Mouse (Mus musculus): ENCODE results near the gene Hbq1b. TPM values are rescaled to one million over a fixed set of nuclear protein-coding genes. Genes with fewer than 3 reads are reported as not detected.
"Not testable (repeated sequence)": the region's sequence is repeated elsewhere in the genome, so short reads cannot be mapped to it uniquely, and the experiment has no call there.

The Hbq1b gene
- polyA plus RNA-seq, 1 experiment from 2014 or later = 5.8 TPM

DNA sequence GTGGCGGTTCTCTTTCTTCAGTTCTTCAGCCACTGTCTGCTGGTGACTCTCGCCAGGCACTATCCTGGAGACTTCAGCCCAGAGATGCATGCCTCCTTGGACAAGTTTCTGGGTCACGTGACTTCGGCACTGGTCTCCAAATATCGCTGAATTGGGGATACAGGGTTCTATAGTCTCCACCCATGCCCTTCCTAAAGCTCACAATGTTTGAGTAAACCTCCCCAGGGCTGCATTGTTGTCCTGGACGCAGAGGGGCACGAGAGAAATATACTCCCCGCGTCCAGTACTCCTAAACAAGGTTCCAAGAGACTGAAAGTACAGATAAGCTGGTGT, 694 bp downstream of the Hbq1b start:
- Histone ChIP-seq H3K9ac (ENCODE audit: low read length) (no peak overlapping the region), H3K4me1 (replicated peaks; ENCODE audit: control insufficient read depth, insufficient read depth, low read length) (no peaks in the 10 kb centered on the region; the same call in 1 of the 2 replicates), H3K4me3 (ENCODE audit: low read depth, low read length) (no peak overlapping the region), H3K36me3 (ENCODE audit: control insufficient read depth, insufficient read depth, low read length) (no peaks in the 10 kb centered on the region), H3K27me3 (ENCODE audit: control insufficient read depth, insufficient read depth, low read length) (no peaks in the 10 kb centered on the region), H3K4me2 (ENCODE audit: low read depth, low read length, severe bottlenecking) (no peak overlapping the region), H3K27ac (ENCODE audit: low read depth, low read length) (no peak overlapping the region), H3K9me3 (ENCODE audit: control insufficient read depth, low read length) (no peaks in the 10 kb centered on the region)
- DNase-seq (ENCODE audit: low spot score) (no peak), ATAC-seq (replicated peaks; ENCODE audit: low FRiP score) (no peak)
- 74% methylated on average over 9 of the region's 9 CpGs for WGBS

DNA sequence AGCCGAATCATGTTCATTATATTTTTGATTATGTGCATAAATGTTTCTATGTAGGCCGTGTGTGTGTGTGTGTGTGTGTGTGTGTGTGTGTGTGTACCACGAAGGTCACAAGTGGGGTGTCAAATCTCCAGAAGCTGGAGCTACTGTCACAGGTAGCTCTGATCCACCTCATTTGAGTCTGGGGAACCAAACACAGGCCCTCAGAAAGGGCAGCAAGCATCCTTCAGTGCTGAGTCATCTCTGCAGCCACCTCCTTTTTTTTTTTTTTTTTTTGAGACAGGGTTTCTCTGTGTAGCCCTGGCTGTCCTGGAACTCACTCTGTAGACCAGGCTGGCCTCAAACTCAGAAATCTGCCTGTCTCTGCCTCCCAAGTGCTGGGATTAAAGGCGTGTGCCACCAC, 6.1 kb downstream of the Hbq1b start:
- H3K4me2 ChIP-seq (ENCODE audit: low read depth, low read length, severe bottlenecking); H3K4me1 ChIP-seq (replicated peaks; ENCODE audit: control insufficient read depth, insufficient read depth, low read length); H3K4me3 ChIP-seq (ENCODE audit: low read depth, low read length); H3K9ac ChIP-seq (ENCODE audit: low read length); ATAC-seq (replicated peaks; ENCODE audit: low FRiP score); H3K36me3 ChIP-seq (ENCODE audit: control insufficient read depth, insufficient read depth, low read length); H3K9me3 ChIP-seq (ENCODE audit: control insufficient read depth, low read length); H3K27ac ChIP-seq (ENCODE audit: low read depth, low read length); H3K27me3 ChIP-seq (ENCODE audit: control insufficient read depth, insufficient read depth, low read length); DNase-seq (ENCODE audit: low spot score): not testable (repeated sequence)
- WGBS = 84% methylated on average over 4 of the region's 4 CpGs

DNA sequence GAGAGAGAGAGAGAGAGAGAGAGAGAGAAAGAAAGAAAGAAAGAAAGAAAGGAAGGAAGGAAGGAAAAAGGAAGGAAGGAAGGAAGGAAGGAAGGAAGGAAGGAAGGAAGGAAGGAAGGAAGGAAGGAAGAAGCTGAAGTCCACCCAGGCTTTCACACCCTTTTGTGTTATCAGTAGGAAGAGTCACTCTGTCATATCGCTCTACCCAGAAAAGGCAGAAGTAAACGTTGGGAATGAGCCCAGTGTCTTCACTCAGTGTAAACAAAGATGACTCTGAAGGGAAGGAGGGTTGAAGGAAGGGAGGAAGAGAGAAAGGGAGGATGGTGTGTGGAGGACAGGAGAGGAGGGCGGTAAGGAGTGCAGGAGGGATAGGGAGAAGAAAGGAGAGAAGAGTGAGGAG, 6.7 kb downstream of the Hbq1b start:
- not testable (repeated sequence) for H3K4me2 ChIP-seq (ENCODE audit: low read depth, low read length, severe bottlenecking); H3K27ac ChIP-seq (ENCODE audit: low read depth, low read length); H3K27me3 ChIP-seq (ENCODE audit: control insufficient read depth, insufficient read depth, low read length); H3K36me3 ChIP-seq (ENCODE audit: control insufficient read depth, insufficient read depth, low read length); H3K9me3 ChIP-seq (ENCODE audit: control insufficient read depth, low read length); H3K4me3 ChIP-seq (ENCODE audit: low read depth, low read length); ATAC-seq (replicated peaks; ENCODE audit: low FRiP score); H3K4me1 ChIP-seq (replicated peaks; ENCODE audit: control insufficient read depth, insufficient read depth, low read length); DNase-seq (ENCODE audit: low spot score); H3K9ac ChIP-seq (ENCODE audit: low read length)
- WGBS = 69% methylated on average over 3 of the region's 3 CpGs

DNA sequence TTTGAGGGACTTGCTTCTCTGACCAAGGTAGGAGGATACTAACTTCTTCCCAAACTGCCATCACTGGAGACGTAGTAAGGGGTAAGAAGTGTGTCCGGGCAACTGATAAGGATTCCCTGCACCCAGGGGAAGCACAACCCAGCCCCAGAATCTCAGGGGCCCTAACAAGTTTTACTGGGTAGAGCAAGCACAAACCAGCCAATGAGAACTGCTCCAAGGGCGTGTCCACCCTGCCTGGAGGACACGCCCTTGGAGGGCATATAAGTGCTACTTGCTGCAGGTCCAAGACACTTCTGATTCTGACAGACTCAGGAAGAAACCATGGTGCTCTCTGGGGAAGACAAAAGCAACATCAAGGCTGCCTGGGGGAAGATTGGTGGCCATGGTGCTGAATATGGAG, 9.4 kb downstream of the Hbq1b start, which contains the start of gene Hba-a2:
Hba-a2 (plus strand) TSS at position 287 of the 400 bp plus-strand sequence.
- H3K4me2 ChIP-seq (ENCODE audit: low read depth, low read length, severe bottlenecking); H3K27me3 ChIP-seq (ENCODE audit: control insufficient read depth, insufficient read depth, low read length); H3K36me3 ChIP-seq (ENCODE audit: control insufficient read depth, insufficient read depth, low read length); H3K9me3 ChIP-seq (ENCODE audit: control insufficient read depth, low read length); H3K4me1 ChIP-seq (replicated peaks; ENCODE audit: control insufficient read depth, insufficient read depth, low read length); H3K4me3 ChIP-seq (ENCODE audit: low read depth, low read length); H3K9ac ChIP-seq (ENCODE audit: low read length); ATAC-seq (replicated peaks; ENCODE audit: low FRiP score); DNase-seq (ENCODE audit: low spot score); H3K27ac ChIP-seq (ENCODE audit: low read depth, low read length): not testable (repeated sequence)
- WGBS = no CpG with 5 or more reads among the region's 4 CpGs

DNA sequence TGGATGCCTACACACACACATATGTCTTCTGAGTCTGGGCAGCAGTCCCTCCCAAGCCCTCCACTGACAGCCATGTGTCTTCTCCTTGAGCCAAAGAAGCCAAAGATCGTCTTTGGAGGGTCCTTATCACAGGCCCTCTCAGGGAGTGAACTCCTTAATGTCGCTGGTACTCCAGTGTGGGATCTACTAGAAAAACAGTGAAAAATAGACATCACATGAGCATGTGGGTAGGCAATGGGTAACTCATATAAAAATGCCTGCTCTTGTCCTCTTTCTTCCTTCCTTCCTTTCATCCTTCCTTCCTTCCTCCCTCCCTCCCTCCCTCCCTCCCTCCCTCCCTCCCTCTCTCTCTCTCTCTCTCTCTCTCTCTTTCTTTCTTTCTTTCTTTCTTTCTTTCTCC, 10.7 kb downstream of the Hbq1b start:
- not testable (repeated sequence) for H3K4me1 ChIP-seq (replicated peaks; ENCODE audit: control insufficient read depth, insufficient read depth, low read length); H3K4me2 ChIP-seq (ENCODE audit: low read depth, low read length, severe bottlenecking); H3K4me3 ChIP-seq (ENCODE audit: low read depth, low read length); H3K9ac ChIP-seq (ENCODE audit: low read length); H3K36me3 ChIP-seq (ENCODE audit: control insufficient read depth, insufficient read depth, low read length); H3K27me3 ChIP-seq (ENCODE audit: control insufficient read depth, insufficient read depth, low read length); H3K9me3 ChIP-seq (ENCODE audit: control insufficient read depth, low read length); ATAC-seq (replicated peaks; ENCODE audit: low FRiP score); H3K27ac ChIP-seq (ENCODE audit: low read depth, low read length); DNase-seq (ENCODE audit: low spot score)
- 39% methylated on average over 2 of the region's 2 CpGs for WGBS

DNA sequence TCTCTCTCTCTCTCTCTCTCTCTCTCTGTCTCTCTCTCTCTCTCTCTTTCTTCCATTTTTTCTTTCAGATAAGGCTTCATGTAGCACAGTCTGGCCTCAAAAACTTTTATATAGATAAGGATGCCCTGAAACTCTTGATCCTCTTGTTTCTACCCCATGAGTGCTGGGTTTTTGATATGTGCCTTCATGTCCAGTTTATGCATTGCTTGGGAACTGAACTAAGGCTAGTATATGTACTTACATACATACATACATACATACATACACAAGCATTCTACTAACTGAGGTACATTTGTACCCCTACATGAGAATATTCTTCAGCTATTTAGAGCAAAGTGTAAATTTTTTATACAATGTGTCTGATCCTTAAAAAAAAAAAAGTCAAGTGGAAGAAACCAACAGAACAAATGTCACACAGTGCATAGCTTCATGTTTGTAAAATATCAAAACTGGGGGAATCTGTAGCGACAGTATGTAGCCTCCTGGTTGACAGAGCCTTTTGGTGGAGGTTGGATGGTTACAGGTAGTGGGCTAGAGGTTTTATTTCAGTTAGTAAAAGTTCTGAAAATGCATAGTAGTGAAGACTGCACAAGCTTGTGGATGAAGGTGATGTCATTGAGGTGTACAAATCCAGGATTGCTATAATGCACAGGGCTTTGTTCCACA, 11.2 kb downstream of the Hbq1b start:
- H3K4me1 ChIP-seq (replicated peaks; ENCODE audit: control insufficient read depth, insufficient read depth, low read length) = no peaks in the 10 kb centered on the region
- no peak overlapping the region for H3K4me2 ChIP-seq (ENCODE audit: low read depth, low read length, severe bottlenecking)
- H3K27me3 ChIP-seq (ENCODE audit: control insufficient read depth, insufficient read depth, low read length) = no peaks in the 10 kb centered on the region; the same call in 1 of the 2 replicates
- no peak overlapping the region for H3K9ac ChIP-seq (ENCODE audit: low read length)
- H3K9me3 ChIP-seq (ENCODE audit: control insufficient read depth, low read length) = no peaks in the 10 kb centered on the region
- WGBS = 92% methylated on average over 1 of the region's 1 CpGs
- no peak for DNase-seq (ENCODE audit: low spot score)
- H3K27ac ChIP-seq (ENCODE audit: low read depth, low read length) = no peak overlapping the region
- no peak overlapping the region for H3K4me3 ChIP-seq (ENCODE audit: low read depth, low read length)
- no peaks in the 10 kb centered on the region for H3K36me3 ChIP-seq (ENCODE audit: control insufficient read depth, insufficient read depth, low read length)
- no peak for ATAC-seq (replicated peaks; ENCODE audit: low FRiP score)

DNA sequence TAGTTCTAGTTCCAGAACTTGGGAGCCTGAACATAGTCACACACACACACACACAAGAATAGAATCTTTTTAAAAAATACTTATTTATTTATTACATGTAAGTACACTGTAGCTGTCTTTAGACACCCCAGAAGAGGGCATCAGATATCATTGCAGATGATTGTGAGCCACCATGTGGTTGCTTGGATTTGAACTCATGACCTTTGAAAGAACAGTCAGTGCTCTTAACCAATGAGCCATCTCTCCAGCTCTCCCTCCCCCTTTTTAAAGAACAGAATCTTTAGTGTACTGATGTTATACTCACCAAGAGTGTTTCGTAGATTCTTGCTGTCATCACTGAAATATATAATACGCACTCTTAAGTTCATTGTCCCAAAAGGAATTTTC, 11.8 kb downstream of the Hbq1b start:
- Histone ChIP-seq H3K4me3 (ENCODE audit: low read depth, low read length) (no peak overlapping the region), H3K27me3 (ENCODE audit: control insufficient read depth, insufficient read depth, low read length) (no peaks in the 10 kb centered on the region; the same call in 1 of the 2 replicates), H3K27ac (ENCODE audit: low read depth, low read length) (no peak overlapping the region), H3K36me3 (ENCODE audit: control insufficient read depth, insufficient read depth, low read length) (no peaks in the 10 kb centered on the region), H3K4me2 (ENCODE audit: low read depth, low read length, severe bottlenecking) (no peak overlapping the region), H3K9ac (ENCODE audit: low read length) (no peak overlapping the region), H3K4me1 (replicated peaks; ENCODE audit: control insufficient read depth, insufficient read depth, low read length) (no peaks in the 10 kb centered on the region), H3K9me3 (ENCODE audit: control insufficient read depth, low read length) (no peaks in the 10 kb centered on the region)
- WGBS = 94% methylated on average over 2 of the region's 2 CpGs
- no peak for ATAC-seq (replicated peaks; ENCODE audit: low FRiP score)
- no peak for DNase-seq (ENCODE audit: low spot score)

DNA sequence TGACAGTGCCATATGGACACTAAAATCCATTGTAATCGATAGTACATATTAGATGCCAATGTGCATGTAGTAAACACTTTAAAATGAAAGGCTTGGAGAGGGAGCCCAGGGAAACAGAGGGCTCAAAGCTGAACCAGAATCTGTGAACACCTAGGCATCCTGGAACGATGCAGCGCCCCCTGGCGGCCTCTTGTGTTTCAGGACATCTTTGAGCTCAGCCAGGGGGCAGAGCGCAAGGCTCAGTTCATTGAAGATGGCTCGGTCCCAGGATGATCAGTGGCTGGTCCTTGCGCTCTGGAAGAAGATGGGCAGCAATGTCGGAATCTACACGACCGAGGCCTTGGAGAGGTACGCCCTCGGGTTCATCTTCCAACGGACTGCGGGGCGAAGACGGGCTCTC, 13.1 kb downstream of the Hbq1b start, which contains the start of gene Hbq1a:
Hbq1a (plus strand) TSS at position 205 of the 400 bp plus-strand sequence.
- not testable (repeated sequence) for H3K27me3 ChIP-seq (ENCODE audit: control insufficient read depth, insufficient read depth, low read length); ATAC-seq (replicated peaks; ENCODE audit: low FRiP score); H3K9me3 ChIP-seq (ENCODE audit: control insufficient read depth, low read length); H3K4me1 ChIP-seq (replicated peaks; ENCODE audit: control insufficient read depth, insufficient read depth, low read length); H3K27ac ChIP-seq (ENCODE audit: low read depth, low read length); H3K9ac ChIP-seq (ENCODE audit: low read length); H3K36me3 ChIP-seq (ENCODE audit: control insufficient read depth, insufficient read depth, low read length); H3K4me3 ChIP-seq (ENCODE audit: low read depth, low read length)
- H3K4me2 ChIP-seq (ENCODE audit: low read depth, low read length, severe bottlenecking) = peak within 1 kb of the TSS; percentile 41
- peak; percentile 75 for DNase-seq (ENCODE audit: low spot score)
- WGBS = 6% methylated on average over 16 of the region's 16 CpGs

Measured in forebrain, embryonic 11.5 days (tissue).